Mouse (Mus musculus) CH12.LX (cell line): ENCODE data around the gene Boc. TPM values are rescaled to one million over a fixed set of nuclear protein-coding genes. Genes with fewer than 3 reads are reported as not detected.

ENCODE experiments used
- DNase-seq: peaks from one replicate; pipeline ENCODE4 v3.0.0-alpha.2; 2013; ENCODE audit errors: extremely low read depth
- H3K27ac ChIP-seq: 2 replicates; pipeline ENCODE4 v1.5.1; 2012; ENCODE audit warnings: low read depth, mild to moderate bottlenecking, control low read depth, moderate library complexity; ENCODE audit not compliant: insufficient read depth
- H3K27me3 ChIP-seq: replicated peaks from 2 replicates; pipeline ENCODE3; 2012; ENCODE audit warnings: inconsistent platforms
- H3K36me3 ChIP-seq, 2 experiments: replicated peaks in 1 of 2; 2 replicates each; pipeline versions ENCODE3 to v1.6.1; 2012; ENCODE audit warnings: inconsistent platforms in 1 of 2, low read length in 1 of 2, mild to moderate bottlenecking in 1 of 2, mixed read lengths in 1 of 2, moderate library complexity in 1 of 2; ENCODE audit not compliant: control insufficient read depth in 1 of 2, insufficient read depth in 1 of 2
- H3K4me1 ChIP-seq, 2 experiments: 2 replicates each; pipeline ENCODE4 v1.6.1; 2012; ENCODE audit warnings: inconsistent platforms in 1 of 2, moderate library complexity in 1 of 2; ENCODE audit not compliant: insufficient read depth in 2 of 2, control insufficient read depth in 1 of 2
- H3K4me2 ChIP-seq: 2 replicates; pipeline ENCODE4 v1.6.1; 2012; ENCODE audit warnings: low read depth, mild to moderate bottlenecking, control low read depth; ENCODE audit not compliant: poor library complexity, insufficient read depth, severe bottlenecking
- H3K4me3 ChIP-seq, 3 experiments: fragments of 150-350 bp in 1 of 3; sonication (generic) in 1 of 3; replicated peaks in 1 of 3; 2 replicates each; pipeline versions ENCODE3 to v1.5.1; 2011 to 2012; ENCODE audit warnings: low read depth in 2 of 3, low read length in 2 of 3, mild to moderate bottlenecking in 2 of 3, moderate library complexity in 2 of 3, control low read depth in 1 of 3, improper control_type of control experiment in 1 of 3, inconsistent platforms in 1 of 3, mixed read lengths in 1 of 3; ENCODE audit not compliant: poor library complexity in 1 of 3
- H3K79me2 ChIP-seq: replicated peaks from 2 replicates; pipeline ENCODE4 v1.6.1; 2012; ENCODE audit warnings: mild to moderate bottlenecking, moderate library complexity; ENCODE audit not compliant: control insufficient read depth, poor library complexity, insufficient read depth, severe bottlenecking; ENCODE audit errors: extremely low read depth
- H3K9ac ChIP-seq: 2 replicates; pipeline ENCODE4 v1.6.1; 2012; ENCODE audit warnings: low read depth, mild to moderate bottlenecking, control low read depth, moderate library complexity; ENCODE audit not compliant: insufficient read depth
- H3K9me3 ChIP-seq: replicated peaks from 2 replicates; pipeline ENCODE3; 2012; ENCODE audit warnings: low read length, inconsistent platforms, mixed read lengths
- CHD1 ChIP-seq: IDR thresholded peaks from 2 replicates; pipeline ENCODE4 v1.6.1; 2012; ENCODE audit warnings: low read depth, low read length, improper control_type of control experiment, inconsistent platforms
- CHD2 ChIP-seq: IDR thresholded peaks from 2 replicates; pipeline ENCODE4 v1.6.1; 2011; ENCODE audit warnings: low read length, improper control_type of control experiment
- ELF1 ChIP-seq: IDR thresholded peaks from 2 replicates; pipeline ENCODE4 v1.6.1; 2014; ENCODE audit warnings: low read depth, mild to moderate bottlenecking, inconsistent platforms, low read length, improper control_type of control experiment
- ETS1 ChIP-seq: conservative IDR thresholded peaks from 2 replicates; pipeline ENCODE4 v1.6.1; 2012; ENCODE audit warnings: low read depth, mild to moderate bottlenecking, inconsistent platforms, low read length, improper control_type of control experiment, moderate library complexity
- GABPA ChIP-seq: IDR thresholded peaks from 2 replicates; pipeline ENCODE4 v1.6.1; 2012; ENCODE audit warnings: low read depth, low read length, improper control_type of control experiment, inconsistent platforms; ENCODE audit not compliant: insufficient replicate concordance
- HCFC1 ChIP-seq: IDR thresholded peaks from 2 replicates; pipeline ENCODE4 v1.6.1; 2012; ENCODE audit warnings: low read depth, mild to moderate bottlenecking, inconsistent platforms, low read length, improper control_type of control experiment
- JUN ChIP-seq: IDR thresholded peaks from 2 replicates; pipeline ENCODE4 v1.6.1; 2011; ENCODE audit warnings: low read depth, mild to moderate bottlenecking, low read length, improper control_type of control experiment, moderate library complexity; ENCODE audit not compliant: insufficient read depth
- JUND ChIP-seq: conservative IDR thresholded peaks from 2 replicates; pipeline ENCODE4 v1.6.1; 2011; ENCODE audit warnings: low read depth, low read length, improper control_type of control experiment
- KAT2A ChIP-seq: IDR thresholded peaks from 2 replicates; pipeline ENCODE4 v1.6.1; 2012; ENCODE audit warnings: low read length, improper control_type of control experiment, inconsistent platforms; ENCODE audit not compliant: insufficient replicate concordance
- NRF1 ChIP-seq: IDR thresholded peaks from 2 replicates; pipeline ENCODE4 v1.6.1; 2014; ENCODE audit warnings: low read depth, mild to moderate bottlenecking, inconsistent platforms, low read length, improper control_type of control experiment, moderate library complexity
- PAX5 ChIP-seq: IDR thresholded peaks from 2 replicates; pipeline ENCODE4 v1.6.1; 2012; ENCODE audit warnings: low read length, inconsistent platforms, mixed read lengths
- POLR2A ChIP-seq: IDR thresholded peaks from 2 replicates; pipeline ENCODE4 v1.6.1; 2011; ENCODE audit warnings: low read depth, mild to moderate bottlenecking, improper control_type of control experiment, low read length
- POLR2AphosphoS2 ChIP-seq: IDR thresholded peaks from 2 replicates; pipeline ENCODE4 v1.6.1; 2011; ENCODE audit warnings: low read depth, low read length, improper control_type of control experiment
- RAD21 ChIP-seq: IDR thresholded peaks from 2 replicates; pipeline ENCODE4 v1.6.1; 2011; ENCODE audit warnings: low read depth, mild to moderate bottlenecking, low read length, improper control_type of control experiment, moderate library complexity
- RCOR1 ChIP-seq: conservative IDR thresholded peaks from 2 replicates; pipeline ENCODE4 v1.6.1; 2012; ENCODE audit warnings: low read depth, mild to moderate bottlenecking, inconsistent platforms, low read length, improper control_type of control experiment
- USF1 ChIP-seq: IDR thresholded peaks from 2 replicates; pipeline ENCODE4 v1.6.1; 2014; ENCODE audit warnings: low read depth, mild to moderate bottlenecking, inconsistent platforms, low read length, improper control_type of control experiment
- USF2 ChIP-seq: conservative IDR thresholded peaks from 2 replicates; pipeline ENCODE4 v1.6.1; 2011; ENCODE audit warnings: low read depth, low read length, improper control_type of control experiment
- ZC3H11A ChIP-seq: IDR thresholded peaks from 2 replicates; pipeline ENCODE4 v1.6.1; 2012; ENCODE audit warnings: low read depth, mild to moderate bottlenecking, inconsistent platforms, low read length, improper control_type of control experiment
- ZMIZ1 ChIP-seq: IDR thresholded peaks from 2 replicates; pipeline ENCODE4 v1.6.1; 2012; ENCODE audit warnings: low read depth, mild to moderate bottlenecking, inconsistent platforms, low read length, improper control_type of control experiment
- ZNF384 ChIP-seq: IDR thresholded peaks from 2 replicates; pipeline ENCODE4 v1.6.1; 2012; ENCODE audit warnings: low read depth, low read length, improper control_type of control experiment, inconsistent platforms
- dilution Hi-C: fragments of 300-500 bp; cut with MboI; formaldehyde crosslinking; loops from 2 replicates; pipeline ENCODE4 v1.14.3; 2020; ENCODE audit warnings: low sequenced_read_pairs; ENCODE audit not compliant: extremely low pct_unique_long_range_greater_than_20kb, extremely low pct_ligation_motif_present
- in situ Hi-C: fragments of 300-500 bp; cut with MboI; formaldehyde crosslinking; loops from 3 replicates; pipeline ENCODE4 v1.14.3; 2019; ENCODE audit warnings: low sequenced_read_pairs, low pct_ligation_motif_present, low pct_unique_long_range_greater_than_20kb, mixed read lengths
- polyA plus RNA-seq: library from polyadenylated mRNA; unstranded; fragments of >175 nt; gene quantifications from 2 replicates; pipeline ENCODE4 v1.2.1, GENCODE M21; 2012; ENCODE audit warnings: low read depth; ENCODE audit not compliant: insufficient read length
- total RNA-seq, 2 experiments: library from RNA; depleted of rRNA; stranded (reverse); fragments of 300-350 nt in 1 of 2; fragments of >200 nt in 1 of 2; gene quantifications; 2 replicates each; pipeline ENCODE4 v1.2.3; 2012 to 2014

Boc gene
- total and polyA plus RNA-seq, 3 experiments, result 0.25 to 1.5 (median 0.67) TPM

DNA sequence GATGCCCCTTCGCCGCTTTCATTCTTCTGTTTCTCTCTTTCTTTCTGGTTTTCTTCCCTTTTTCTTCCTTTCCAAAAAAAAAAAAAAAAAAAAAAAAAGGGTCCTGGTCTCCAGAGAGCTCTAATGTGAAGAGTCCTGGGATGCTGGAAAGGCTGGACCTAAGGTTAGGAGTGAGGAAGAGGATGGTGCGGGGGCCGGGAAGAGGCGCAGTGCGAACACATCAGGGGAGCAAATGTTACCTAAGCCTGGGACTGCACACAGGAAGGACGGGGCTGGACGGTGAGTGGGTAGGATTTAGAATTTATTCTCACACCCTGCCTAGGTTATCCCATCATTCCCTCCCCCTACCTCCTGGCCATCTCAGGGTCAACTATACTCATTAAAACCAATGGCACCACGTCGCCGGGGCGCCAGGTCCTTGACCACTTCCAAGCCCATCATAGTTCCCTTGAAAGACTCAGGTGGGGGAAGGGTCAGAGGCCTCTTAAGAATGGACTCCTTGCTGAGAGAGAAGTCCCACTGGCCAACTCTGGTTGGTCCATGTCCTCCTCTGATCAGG lies 27.4 kb downstream of the Boc start:
- DNase-seq, result no peak
- no peaks in the 10 kb centered on the region for H3K27me3 ChIP-seq
- no peak overlapping the region for H3K9ac ChIP-seq
- H3K4me1 ChIP-seq, result peaks cover 11 to 31% of the 10 kb centered on the region in 2 experiments; a peak in 3 of 4 replicates
- TF ChIP-seq JUND (no peak), POLR2AphosphoS2 (no peak), PAX5 (no peak), POLR2A (no peak), ZC3H11A (no peak), RCOR1 (no peak), USF2 (no peak), CHD1 (no peak), CHD2 (no peak), JUN (no peak), GABPA (no peak)
- H3K4me3 ChIP-seq, result no peak overlapping the region
- no peak overlapping the region for H3K27ac ChIP-seq
- no peaks in the 10 kb centered on the region for H3K36me3 ChIP-seq
- no peak overlapping the region for H3K4me2 ChIP-seq
- in situ Hi-C loops, result no loop called here
- H3K9me3 ChIP-seq, result no peaks in the 10 kb centered on the region
- no peaks in the 10 kb centered on the region for H3K79me2 ChIP-seq
- dilution Hi-C loops, result no loop called here

DNA sequence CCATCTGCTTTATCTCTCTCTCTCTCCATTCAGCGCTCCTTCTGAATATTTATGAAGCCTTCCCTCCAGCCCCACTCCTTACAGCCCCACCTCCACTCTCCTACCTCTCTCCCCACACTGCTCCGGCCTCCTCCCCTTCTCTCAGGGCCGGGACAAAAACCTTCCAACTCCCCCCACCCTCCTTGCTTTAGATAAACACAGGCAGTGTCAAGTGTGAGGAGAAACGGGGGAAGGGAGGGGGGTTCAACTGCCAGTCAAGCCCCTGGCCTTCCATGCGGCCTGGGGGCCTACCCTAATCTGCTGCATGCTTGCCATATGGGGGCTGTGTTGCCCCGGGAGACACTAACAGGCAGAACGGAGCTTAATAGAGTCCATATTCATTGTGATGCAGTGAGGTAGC lies 27.9 kb downstream of the Boc start:
- in situ Hi-C loops, result no loop called here
- H3K9ac ChIP-seq, result no peak overlapping the region
- H3K9me3 ChIP-seq, result no peaks in the 10 kb centered on the region
- no peaks in the 10 kb centered on the region for H3K36me3 ChIP-seq
- no peaks in the 10 kb centered on the region for H3K79me2 ChIP-seq
- dilution Hi-C loops, result no loop called here
- peaks cover 11 to 31% of the 10 kb centered on the region in 2 experiments; a peak in 3 of 4 replicates for H3K4me1 ChIP-seq
- H3K4me3 ChIP-seq, result no peak overlapping the region
- no peaks in the 10 kb centered on the region for H3K27me3 ChIP-seq
- no peak for TF ChIP-seq POLR2AphosphoS2
- TF ChIP-seq NRF1, result no peak
- no peak for TF ChIP-seq ZC3H11A
- no peak for TF ChIP-seq USF1
- TF ChIP-seq ELF1, result no peak
- TF ChIP-seq CHD2, result no peak
- no peak for TF ChIP-seq ZMIZ1
- no peak for TF ChIP-seq GABPA
- TF ChIP-seq RCOR1, result no peak
- TF ChIP-seq ZNF384, result no peak
- no peak for TF ChIP-seq KAT2A
- TF ChIP-seq HCFC1, result no peak
- no peak for TF ChIP-seq ETS1
- no peak for TF ChIP-seq RAD21
- DNase-seq, result no peak
- no peak overlapping the region for H3K4me2 ChIP-seq
- H3K27ac ChIP-seq, result no peak overlapping the region
